Mouse (Mus musculus) MEL (cell line): ENCODE results near the gene Zfp1.

Experiments used
- CHD2 ChIP-seq: IDR thresholded peaks from 2 replicates; pipeline ENCODE4 v1.6.1; 2011; ENCODE audit warnings: low read length, improper control_type of control experiment
- CTCF ChIP-seq, 3 experiments: IDR thresholded peaks in 2 of 3; conservative IDR thresholded peaks in 1 of 3; 2 replicates each; pipeline ENCODE4 v1.5.1; 2011 to 2012; ENCODE audit warnings: low read length in 3 of 3, low read depth in 2 of 3, mild to moderate bottlenecking in 2 of 3, improper control_type of control experiment in 1 of 3, inconsistent platforms in 1 of 3, mixed read lengths in 1 of 3, moderate library complexity in 1 of 3; ENCODE audit not compliant: control insufficient read depth in 1 of 3, insufficient read depth in 1 of 3, poor library complexity in 1 of 3, severe bottlenecking in 1 of 3
- E2F4 ChIP-seq: IDR thresholded peaks from 2 replicates; pipeline ENCODE4 v1.6.1; 2011; ENCODE audit warnings: low read depth, low read length, improper control_type of control experiment, borderline replicate concordance
- EP300 ChIP-seq, 2 experiments: IDR thresholded peaks; 2 replicates each; pipeline ENCODE4 v1.6.1; 2011; ENCODE audit warnings: improper control_type of control experiment in 2 of 2, low read length in 2 of 2, low read depth in 1 of 2, mild to moderate bottlenecking in 1 of 2
- HCFC1 ChIP-seq: IDR thresholded peaks from 2 replicates; pipeline ENCODE4 v1.6.1; 2012; ENCODE audit warnings: low read depth, mild to moderate bottlenecking, inconsistent platforms, low read length, improper control_type of control experiment, moderate library complexity
- MAX ChIP-seq: IDR thresholded peaks from 2 replicates; pipeline ENCODE4 v1.6.1; 2011; ENCODE audit warnings: low read length, improper control_type of control experiment
- MAZ ChIP-seq: IDR thresholded peaks from 2 replicates; pipeline ENCODE4 v1.6.1; 2012; ENCODE audit warnings: low read depth, mild to moderate bottlenecking, inconsistent platforms, low read length, improper control_type of control experiment
- MXI1 ChIP-seq: IDR thresholded peaks from 2 replicates; pipeline ENCODE4 v1.6.1; 2011; ENCODE audit warnings: mild to moderate bottlenecking, low read depth, low read length, improper control_type of control experiment
- POLR2A ChIP-seq, 2 experiments: IDR thresholded peaks; 2 replicates each; pipeline ENCODE4 v1.6.1; 2011 to 2012; ENCODE audit warnings: low read length in 2 of 2, mild to moderate bottlenecking in 2 of 2, control low read depth in 1 of 2, improper control_type of control experiment in 1 of 2, low read depth in 1 of 2, moderate library complexity in 1 of 2; ENCODE audit not compliant: control insufficient read depth in 1 of 2, insufficient read depth in 1 of 2, poor library complexity in 1 of 2
- TAL1 ChIP-seq: IDR thresholded peaks from 2 replicates; pipeline ENCODE4 v1.6.1; 2012; ENCODE audit warnings: mild to moderate bottlenecking, inconsistent platforms, low read length, moderate library complexity, mixed read lengths
- ZC3H11A ChIP-seq: IDR thresholded peaks from 2 replicates; pipeline ENCODE4 v1.6.1; 2012; ENCODE audit warnings: low read depth, mild to moderate bottlenecking, inconsistent platforms, low read length, improper control_type of control experiment

GRCm38 (mm10) chr8:111613181-111613580, 30.0 kb upstream of the Zfp1 start:
- TF ChIP-seq HCFC1 (no peak), TAL1 (no peak), CTCF (IDR thresholded peaks at IDR 0.05 in 2 of 3, conservative IDR thresholded peaks at IDR 0.05 in 1 of 3; ENCODE audit: control insufficient read depth in 1 of 3, insufficient read depth in 1 of 3, low read depth in 2 of 3, low read length in 3 of 3, poor library complexity in 1 of 3, severe bottlenecking in 1 of 3) (no peak), MAX (no peak), CHD2 (no peak), POLR2A (IDR thresholded peaks at IDR 0.05; ENCODE audit: control insufficient read depth in 1 of 2, insufficient read depth in 1 of 2, low read depth in 1 of 2, low read length in 2 of 2, poor library complexity in 1 of 2) (no peak), ZC3H11A (no peak), MXI1 (no peak), MAZ (no peak), E2F4 (no peak), EP300 (IDR thresholded peaks at IDR 0.05; ENCODE audit: low read depth in 1 of 2, low read length in 2 of 2) (no peak)
